Mouse (Mus musculus): ENCODE measurements around the gene Zfp609.
A peak's percentile ranks its signal among the peaks of the same experiment; 100 is the strongest.
"Not testable (repeated sequence)": the region's sequence is repeated elsewhere in the genome, so short reads cannot be mapped to it uniquely, and the experiment has no call there.

Zfp609 gene

GRCm38 (mm10) chr9:65702286-65702685 is 125.1 kb downstream of the Zfp609 start:
- no peak for DNase-seq

- DNase-seq: no peak
Observed at GRCm38 (mm10) chr9:65700504-65700903, 126.9 kb downstream of the Zfp609 start.

GRCm38 (mm10) chr9:65697992-65698391 is 129.4 kb downstream of the Zfp609 start:
- no peak for DNase-seq

- no peak for DNase-seq
Observed at GRCm38 (mm10) chr9:65697356-65697755, 130.0 kb downstream of the Zfp609 start.

DNA sequence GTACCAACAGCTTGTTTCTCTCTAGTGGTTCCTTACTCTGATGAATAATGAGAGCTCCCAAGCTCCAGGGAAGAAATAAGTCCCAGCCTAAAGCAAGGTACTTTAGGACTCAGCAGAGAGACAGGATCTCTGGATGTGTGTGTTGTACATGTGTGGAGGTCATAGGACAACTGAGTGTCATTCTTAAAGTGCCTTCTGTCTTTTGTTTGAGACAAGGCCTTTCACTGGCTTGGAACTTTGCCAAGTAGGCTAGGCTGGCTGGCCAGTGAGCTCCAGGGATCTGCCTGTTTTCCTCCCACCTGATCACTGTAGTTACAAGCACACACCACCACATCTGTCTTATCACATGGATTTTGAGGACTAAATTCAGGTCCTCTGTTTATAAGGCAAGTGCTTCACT is 131.0 kb downstream of the Zfp609 start:
- no peak for DNase-seq

DNA sequence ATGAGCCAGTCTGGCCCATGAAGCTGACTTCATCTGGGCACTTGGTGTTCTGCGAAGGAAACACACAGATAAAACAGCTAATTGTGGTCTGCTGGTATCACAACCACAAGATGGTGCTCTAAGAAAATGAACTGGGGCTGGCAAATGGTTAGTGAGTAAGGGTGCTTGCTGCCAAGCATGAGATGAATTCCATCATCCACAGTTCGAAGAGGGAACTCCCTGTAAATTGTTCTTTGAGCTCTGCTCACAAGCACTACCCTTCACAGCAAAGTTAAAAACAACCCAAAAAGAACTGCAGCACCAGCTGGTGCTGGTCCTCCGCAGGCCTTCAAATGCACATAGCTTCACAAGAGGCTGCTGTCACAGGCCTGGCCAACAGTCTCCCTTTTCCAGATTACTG is 131.7 kb downstream of the Zfp609 start:
- no peak for DNase-seq

- no peak for DNase-seq
Observed at GRCm38 (mm10) chr9:65692959-65693603, 134.3 kb downstream of the Zfp609 start.

- no peak for DNase-seq
Observed at GRCm38 (mm10) chr9:65692466-65692865, 134.9 kb downstream of the Zfp609 start.

DNA sequence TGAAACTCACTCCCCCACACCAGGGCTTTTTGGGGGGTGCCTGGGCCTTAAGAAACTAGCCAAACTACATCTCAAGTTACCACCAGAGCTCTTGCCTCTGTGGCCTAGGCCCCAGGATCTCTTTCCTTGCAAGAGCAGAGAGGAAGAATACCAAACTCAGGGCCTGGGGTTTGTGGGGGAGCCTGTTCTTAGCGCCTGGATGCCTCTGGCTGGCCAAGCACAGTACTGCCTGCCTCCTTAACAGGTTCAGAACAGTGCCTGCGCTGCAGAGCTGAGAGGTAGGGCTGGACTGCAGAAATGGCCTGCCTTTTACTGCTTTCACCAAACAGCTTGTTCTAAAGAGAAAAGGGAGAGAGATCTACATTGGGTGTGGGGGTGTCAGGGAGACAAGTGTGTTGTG is 137.5 kb downstream of the Zfp609 start:
- DNase-seq: not testable (repeated sequence)

DNA sequence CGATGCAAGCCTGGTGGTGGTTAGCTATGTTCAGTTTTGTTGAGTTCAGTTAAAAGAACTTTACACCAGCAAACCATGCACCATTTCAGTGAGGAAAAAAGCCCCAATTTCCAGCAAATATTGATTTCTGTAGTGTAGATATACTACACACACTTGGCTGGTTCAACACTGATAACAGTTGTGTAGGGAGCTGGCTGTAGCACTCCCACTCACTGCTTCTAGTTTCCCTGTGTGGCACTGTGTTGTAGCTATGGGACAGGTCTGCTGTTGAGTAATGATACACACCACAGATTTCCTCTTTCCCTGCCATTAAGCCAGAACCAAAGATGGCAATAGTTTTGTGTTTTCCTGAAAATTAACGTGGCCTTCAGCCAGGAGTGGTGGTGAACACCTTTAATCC is 142.7 kb downstream of the Zfp609 start:
- DNase-seq: no peak

DNA sequence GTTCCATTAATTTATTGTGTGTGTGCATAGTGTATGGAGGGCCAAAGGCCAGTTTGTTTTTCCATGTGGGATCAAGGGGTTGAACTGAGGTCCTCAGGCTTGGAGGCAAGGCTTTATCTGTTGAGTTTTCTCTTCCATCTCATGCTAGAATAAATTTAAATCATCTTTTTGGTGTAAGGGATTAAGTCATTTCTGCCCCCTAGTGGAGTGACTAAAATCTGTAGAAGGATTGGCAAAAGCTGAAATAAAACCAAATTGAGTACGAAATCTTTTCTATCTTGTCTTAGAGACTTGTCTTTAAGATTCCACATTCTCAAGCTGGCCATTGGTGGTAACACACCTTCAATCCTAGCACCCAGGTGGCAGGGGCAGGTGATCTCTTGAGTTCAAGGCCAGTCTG is 144.4 kb downstream of the Zfp609 start:
- peak; percentile 13 for DNase-seq

GRCm38 (mm10) chr9:65682183-65682582 is 145.2 kb downstream of the Zfp609 start:
- no peak for DNase-seq

- DNase-seq: no peak
Observed at GRCm38 (mm10) chr9:65681634-65681940, 145.8 kb downstream of the Zfp609 start.

DNA sequence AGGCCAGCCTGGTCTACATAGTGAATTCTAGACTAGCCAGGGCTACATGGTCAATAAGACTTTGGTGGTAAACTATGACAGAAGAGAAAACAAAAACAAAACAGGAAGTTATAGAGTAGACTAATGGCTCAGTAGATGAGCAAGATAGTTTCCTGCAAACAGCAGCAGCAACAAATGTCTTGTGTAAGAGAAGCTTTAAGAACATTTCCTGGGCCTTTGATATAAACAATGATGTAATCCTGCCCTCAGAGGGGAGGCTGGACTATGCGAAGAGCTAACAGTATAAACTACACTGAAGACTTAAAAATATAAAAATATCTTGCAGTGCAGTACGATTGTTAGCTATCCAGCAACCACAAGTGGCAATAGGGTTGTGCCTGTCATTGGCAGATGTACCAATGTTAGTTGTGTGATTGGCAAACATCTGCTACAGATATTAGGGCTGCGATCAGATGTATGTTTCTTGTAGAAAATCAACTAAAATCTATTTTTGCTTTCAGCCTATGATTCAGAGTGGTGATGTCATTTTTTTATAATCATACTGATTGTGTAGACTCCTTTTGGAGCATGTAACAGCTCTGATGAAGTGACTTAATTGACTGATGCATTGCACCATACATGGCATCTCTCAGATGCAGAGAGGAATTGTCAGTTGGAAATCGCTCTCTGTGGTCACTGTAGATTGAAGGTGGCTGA is 146.3 kb downstream of the Zfp609 start:
- no peak for DNase-seq

GRCm38 (mm10) chr9:65679181-65679761 is 148.1 kb downstream of the Zfp609 start:
- DNase-seq: no peak

DNA sequence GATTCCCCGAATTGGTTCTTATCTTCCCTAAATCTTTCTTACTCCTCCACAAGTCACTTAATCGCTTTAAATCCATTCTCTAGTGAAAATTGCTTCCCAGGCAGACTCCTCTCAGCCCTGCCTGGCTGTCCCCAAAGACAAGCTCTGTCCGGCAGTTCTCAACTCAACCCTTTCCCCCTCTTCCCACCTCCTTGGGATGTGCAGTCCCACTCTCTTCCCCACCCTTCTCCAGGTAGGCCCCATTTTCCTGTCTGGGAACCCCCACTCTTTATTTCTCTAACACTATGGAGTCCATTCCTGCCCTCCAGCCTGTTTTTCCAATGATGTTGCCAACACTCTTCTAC is 150.3 kb downstream of the Zfp609 start:
- DNase-seq: no peak

- DNase-seq: peak; percentile 97
Observed at GRCm38 (mm10) chr9:65676358-65677118, 150.8 kb downstream of the Zfp609 start.

GRCm38 (mm10) chr9:65675461-65676357 is 151.7 kb downstream of the Zfp609 start:
- DNase-seq: peak; percentile 8

- DNase-seq: no peak
Observed at GRCm38 (mm10) chr9:65672996-65673395, 154.4 kb downstream of the Zfp609 start.

DNA sequence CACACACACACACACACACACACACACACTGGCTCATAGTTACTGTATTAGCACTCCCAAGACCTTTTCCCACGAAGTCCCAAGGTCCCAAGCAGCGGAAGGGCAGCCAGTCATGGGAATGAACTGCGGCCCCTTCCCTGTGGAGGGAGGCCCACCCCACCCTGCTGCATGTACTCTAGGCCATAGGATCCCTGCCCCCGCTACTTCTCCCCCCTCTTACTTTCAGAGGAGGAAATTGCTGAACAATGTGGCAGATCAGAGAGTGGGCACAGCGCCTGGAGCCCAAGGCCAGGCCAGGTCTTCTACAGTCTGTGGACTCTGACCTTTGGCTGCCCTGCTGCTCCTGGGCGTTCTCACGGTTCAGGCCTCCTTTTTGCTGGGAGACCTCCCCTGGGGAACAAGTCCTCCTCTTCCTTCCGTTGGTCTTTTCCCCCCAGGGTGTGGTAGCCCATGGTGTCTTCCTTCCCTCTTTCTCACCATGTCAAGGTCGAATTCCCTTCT is 155.9 kb downstream of the Zfp609 start:
- no peak for DNase-seq

GRCm38 (mm10) chr9:65667701-65668100 is 159.7 kb downstream of the Zfp609 start, which contains the start of gene Oaz2:
Gene Oaz2, plus strand, starts transcription at chr9:65668001.
- no peak for DNase-seq

GRCm38 (mm10) chr9:65666042-65666441 is 161.3 kb downstream of the Zfp609 start:
- DNase-seq: peak; percentile 69

GRCm38 (mm10) chr9:65664163-65664562 is 163.2 kb downstream of the Zfp609 start:
- DNase-seq: peak; percentile 75

Measured in thymus, postnatal 14 days (tissue).